ENCODE assay signal across 9 mouse cellular contexts in the genomic region with DNA sequence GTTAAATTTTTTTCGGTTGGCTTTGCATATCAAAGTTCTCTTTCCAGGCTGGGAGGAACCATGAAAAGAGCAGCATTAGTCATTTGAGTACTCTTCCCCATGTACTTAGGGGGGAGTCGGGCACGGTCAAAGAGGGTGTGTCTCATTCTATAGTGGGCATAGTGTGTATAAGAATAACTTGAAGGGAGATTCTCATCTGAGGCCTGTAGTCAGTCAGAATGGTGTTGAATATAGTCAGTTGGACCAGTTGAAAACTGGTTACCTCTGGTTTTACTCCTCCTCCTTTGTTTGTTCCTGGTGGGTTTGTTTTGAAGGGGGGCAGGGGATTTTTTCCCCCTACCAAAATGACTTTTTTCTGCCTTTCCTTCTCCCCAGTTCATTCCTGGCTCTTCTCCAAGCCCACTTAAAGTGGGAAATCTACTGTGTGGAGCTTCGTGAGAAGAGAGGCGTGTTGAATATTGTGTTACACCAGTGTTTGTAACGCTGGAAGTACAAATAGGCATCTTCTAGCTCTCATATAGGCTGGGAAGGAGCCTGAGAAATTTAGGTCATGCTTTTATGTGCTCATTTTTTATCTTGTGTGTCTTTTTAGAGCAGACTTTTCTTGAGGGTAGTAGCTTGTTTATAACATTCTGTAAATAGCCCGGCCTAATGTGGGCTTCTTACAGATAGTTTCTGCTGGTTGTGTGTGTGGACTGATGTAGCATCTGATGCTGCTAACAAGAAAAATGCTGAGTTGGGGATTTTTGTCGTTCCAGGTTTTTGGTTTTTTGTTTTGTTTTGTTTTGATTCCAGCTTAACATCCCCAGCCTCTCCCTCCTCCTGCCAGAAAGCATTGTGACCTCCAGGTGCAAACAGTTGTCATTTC.
DNase-seq lines count a peak whose midpoint lies in the region; ATAC-seq and TF ChIP-seq lines count a peak whose summit lies in the region.
"Had no signal": no experiment of that assay in that cellular context is flagged by ENCODE, and none has a peak within 500 bp of the region (broad histone marks: within the 10 kb centered on the region; RNA-seq: fewer than 3 reads in every experiment).

No protein-coding gene starts in this region.

- H3K9me3 ChIP-seq in forebrain, postnatal 0 days (ENCODE audit: low read length): no peaks in the 10 kb centered on the region
- no peaks in the 10 kb centered on the region for H3K9me3 ChIP-seq in forebrain, embryonic 11.5 days (ENCODE audit: control insufficient read depth, low read length)
- no peaks in the 10 kb centered on the region for H3K9me3 ChIP-seq in liver, postnatal 0 days (ENCODE audit: low read length)

- TF ChIP-seq POLR2A in cortical plate, adult 2 months (IDR thresholded peaks at IDR 0.05; ENCODE audit: extremely low read depth, insufficient read depth, low read length): no peak

- 52% methylated on average over 8 of the region's 8 CpGs for WGBS in forebrain, postnatal 0 days
- 85% methylated on average over 8 of the region's 8 CpGs for WGBS in forebrain, embryonic 11.5 days
- 78% methylated on average over 8 of the region's 8 CpGs for WGBS in liver, postnatal 0 days (ENCODE audit: insufficient replicate concordance)

- no peak for ATAC-seq in forebrain, postnatal 0 days
- no peak for ATAC-seq in forebrain, embryonic 11.5 days (replicated peaks; ENCODE audit: low FRiP score)
- no peak for ATAC-seq in liver, postnatal 0 days
- ATAC-seq in activated CD4-positive, CD25-positive, alpha-beta regulatory T cell, adult 4 months: no peak

- no peak overlapping the region for H3K4me3 ChIP-seq in forebrain, postnatal 0 days (ENCODE audit: low read depth, low read length)
- H3K4me3 ChIP-seq in forebrain, embryonic 11.5 days (ENCODE audit: low read depth, low read length): no peak overlapping the region
- no peak overlapping the region for H3K4me3 ChIP-seq in layer of hippocampus, adult 2 months
- no peak overlapping the region for H3K4me3 ChIP-seq in cortical plate, adult 2 months (ENCODE audit: insufficient read depth, low read length)
- no peak overlapping the region for H3K4me3 ChIP-seq in liver, postnatal 0 days (ENCODE audit: low read depth, low read length)

- H3K36me3 ChIP-seq in forebrain, postnatal 0 days (ENCODE audit: insufficient read depth): no peaks in the 10 kb centered on the region
- no peaks in the 10 kb centered on the region; the same call in 1 of the 2 replicates for H3K36me3 ChIP-seq in forebrain, embryonic 11.5 days (ENCODE audit: control insufficient read depth, insufficient read depth, low read length)
- H3K36me3 ChIP-seq in liver, postnatal 0 days (replicated peaks; ENCODE audit: insufficient read depth, low read length): peaks cover 10% of the 10 kb centered on the region; the same call in 1 of the 2 replicates

- H3K9ac ChIP-seq in forebrain, postnatal 0 days: no peak overlapping the region
- H3K9ac ChIP-seq in forebrain, embryonic 11.5 days (ENCODE audit: low read length): no peak overlapping the region
- H3K9ac ChIP-seq in liver, postnatal 0 days (replicated peaks): no peak overlapping the region

- intact Hi-C loops in left cerebral cortex, postnatal 10 days (cut with DNase I): loop anchor here (5.0 kb wide), 1 partner anchor 46 kb away; no protein-coding TSS in a partner anchor

- H3K4me2 ChIP-seq in forebrain, postnatal 0 days (ENCODE audit: low read depth): no peak overlapping the region
- H3K4me2 ChIP-seq in forebrain, embryonic 11.5 days (ENCODE audit: low read depth, low read length, severe bottlenecking): no peak overlapping the region
- H3K4me2 ChIP-seq in liver, postnatal 0 days (ENCODE audit: low read depth, low read length): no peak overlapping the region

- TF ChIP-seq EP300 in liver, postnatal 0 days (IDR thresholded peaks at IDR 0.05; ENCODE audit: low read depth): no peak

- peak overlapping the region; percentile 21 for H3K27ac ChIP-seq in forebrain, postnatal 0 days (ENCODE audit: low read depth, low read length)
- H3K27ac ChIP-seq in forebrain, embryonic 11.5 days (ENCODE audit: low read depth, low read length): no peak overlapping the region
- peak overlapping the region; percentile 89 for H3K27ac ChIP-seq in layer of hippocampus, adult 2 months
- peak overlapping the region; percentile 5; the same call in 1 of the 2 replicates for H3K27ac ChIP-seq in cortical plate, adult 2 months (ENCODE audit: insufficient read depth, low read length)
- 0 out of 2 replicates have a peak overlapping the region, but pooled peaks have one; percentile 22 for H3K27ac ChIP-seq in liver, postnatal 0 days (ENCODE audit: low read depth)
- H3K27ac ChIP-seq: kidney, postnatal 0 days had no signal

- no peaks in the 10 kb centered on the region for H3K27me3 ChIP-seq in forebrain, postnatal 0 days (ENCODE audit: insufficient read depth, low read length)
- no peaks in the 10 kb centered on the region for H3K27me3 ChIP-seq in forebrain, embryonic 11.5 days (ENCODE audit: control insufficient read depth, insufficient read depth, low read length)
- no peaks in the 10 kb centered on the region for H3K27me3 ChIP-seq in liver, postnatal 0 days (ENCODE audit: insufficient read depth, low read length)

- TF ChIP-seq CTCF in forebrain, postnatal 0 days (IDR thresholded peaks at IDR 0.05; ENCODE audit: low read depth): no peak
- TF ChIP-seq CTCF in layer of hippocampus, adult 2 months (conservative IDR thresholded peaks at IDR 0.05): no peak
- TF ChIP-seq CTCF in cortical plate, adult 2 months (IDR thresholded peaks at IDR 0.05; ENCODE audit: extremely low read depth, insufficient read depth, low read length): no peak
- no peak for TF ChIP-seq CTCF in liver, postnatal 0 days (IDR thresholded peaks at IDR 0.05; ENCODE audit: low read depth)

- peak; percentile 41 for DNase-seq in forebrain, postnatal 0 days
- DNase-seq in forebrain, embryonic 11.5 days (ENCODE audit: low spot score): no peak
- no peak for DNase-seq in layer of hippocampus, adult 2 months (ENCODE audit: low spot score in 2 of 2)
- no peak for DNase-seq in layer of hippocampus, adult 9-11 months
- DNase-seq in liver, postnatal 0 days: no peak
- no peak for DNase-seq in left cerebral cortex, postnatal 10 days (ENCODE audit: extremely low spot score in 1 of 2, low spot score in 2 of 2)

- peaks cover 18% of the 10 kb centered on the region for H3K4me1 ChIP-seq in forebrain, postnatal 0 days (ENCODE audit: insufficient read depth)
- H3K4me1 ChIP-seq in forebrain, embryonic 11.5 days (replicated peaks; ENCODE audit: control insufficient read depth, insufficient read depth, low read length): peaks cover 7% of the 10 kb centered on the region
- H3K4me1 ChIP-seq in cortical plate, adult 2 months (ENCODE audit: control insufficient read depth, insufficient read depth, low read length): peaks cover 5% of the 10 kb centered on the region
- peaks cover 20% of the 10 kb centered on the region for H3K4me1 ChIP-seq in liver, postnatal 0 days (ENCODE audit: insufficient read depth)
